Mouse (Mus musculus): ENCODE data around the gene Dcaf5. TPM values are rescaled to one million over a fixed set of nuclear protein-coding genes. Genes with fewer than 3 reads are reported as not detected.

Dcaf5 gene
- polyA plus RNA-seq, 1 experiment = 31.9 TPM

DNA sequence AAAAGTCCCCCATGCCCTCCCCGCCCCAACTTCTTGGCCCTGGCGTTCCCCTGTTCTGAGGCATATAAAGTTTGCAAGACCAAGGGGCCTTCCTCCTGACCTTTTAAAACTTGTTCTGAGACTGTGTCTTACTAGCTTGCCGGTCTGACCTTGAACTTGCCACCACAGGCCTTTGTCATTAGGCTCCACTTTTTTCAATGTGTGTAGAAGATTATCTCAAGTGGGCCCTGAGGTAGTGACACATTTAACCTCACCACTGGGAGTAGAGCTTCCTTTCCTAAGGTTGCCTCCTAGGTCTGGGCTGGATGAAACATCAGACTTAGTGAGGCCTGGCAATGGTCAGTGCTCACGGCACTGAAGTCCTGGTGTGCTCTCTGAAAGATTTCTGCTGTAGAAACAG lies 69.2 kb downstream of the Dcaf5 start:
- no peak for DNase-seq
- Histone ChIP-seq H3K27me3 (ENCODE audit: control insufficient read depth, insufficient read depth, low read length) (no peaks in the 10 kb centered on the region), H3K27ac (ENCODE audit: control insufficient read depth, insufficient read depth, low read length) (no peak overlapping the region), H3K4me1 (replicated peaks; ENCODE audit: control insufficient read depth, insufficient read depth, low read length) (peaks cover 4% of the 10 kb centered on the region; the same call in 1 of the 2 replicates), H3K36me3 (ENCODE audit: control insufficient read depth, insufficient read depth, low read length) (peaks cover 24% of the 10 kb centered on the region), H3K4me3 (ENCODE audit: control insufficient read depth, insufficient read depth, low read length) (no peak overlapping the region)
- TF ChIP-seq POLR2A (IDR thresholded peaks at IDR 0.05; ENCODE audit: control insufficient read depth, extremely low read depth, insufficient read depth, low read length, poor library complexity) (no peak), CTCF (IDR thresholded peaks at IDR 0.05; ENCODE audit: borderline replicate concordance, control insufficient read depth, extremely low read depth, insufficient read depth, low read length, poor library complexity) (no peak)
- 92% methylated on average over 4 of the region's 4 CpGs for WGBS

DNA sequence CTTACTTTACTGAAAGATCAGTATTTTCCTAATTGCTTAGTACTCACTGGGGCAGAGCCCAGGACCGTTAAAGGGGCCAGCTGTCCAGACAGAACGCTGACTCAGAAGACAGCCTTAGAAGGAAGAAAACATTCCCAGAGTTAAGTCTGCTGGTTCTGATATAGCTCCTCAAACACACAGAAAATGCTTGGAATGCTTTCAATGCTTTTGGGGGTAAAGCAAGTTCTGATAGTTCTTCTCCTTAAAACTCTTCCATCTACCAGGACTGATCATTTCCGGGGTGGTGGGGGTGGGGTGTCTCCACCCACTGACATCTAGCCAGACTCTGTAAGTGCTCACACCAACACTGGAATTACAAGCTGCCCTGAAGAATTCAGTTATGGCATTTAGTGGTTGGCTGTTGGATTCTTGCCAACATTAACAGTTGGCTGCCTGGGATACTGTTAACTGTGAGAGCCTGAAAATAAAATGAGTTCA lies 70.4 kb downstream of the Dcaf5 start:
- H3K4me1 ChIP-seq (replicated peaks; ENCODE audit: control insufficient read depth, insufficient read depth, low read length) = peaks cover 4% of the 10 kb centered on the region; the same call in 1 of the 2 replicates
- no peak overlapping the region for H3K4me3 ChIP-seq (ENCODE audit: control insufficient read depth, insufficient read depth, low read length)
- no peaks in the 10 kb centered on the region for H3K27me3 ChIP-seq (ENCODE audit: control insufficient read depth, insufficient read depth, low read length)
- H3K27ac ChIP-seq (ENCODE audit: control insufficient read depth, insufficient read depth, low read length) = no peak overlapping the region
- WGBS = 64% methylated on average over 3 of the region's 3 CpGs
- peaks cover 26% of the 10 kb centered on the region for H3K36me3 ChIP-seq (ENCODE audit: control insufficient read depth, insufficient read depth, low read length)
- no peak for TF ChIP-seq CTCF (IDR thresholded peaks at IDR 0.05; ENCODE audit: borderline replicate concordance, control insufficient read depth, extremely low read depth, insufficient read depth, low read length, poor library complexity)
- TF ChIP-seq POLR2A (IDR thresholded peaks at IDR 0.05; ENCODE audit: control insufficient read depth, extremely low read depth, insufficient read depth, low read length, poor library complexity) = no peak
- no peak for DNase-seq

- peaks cover 6% of the 10 kb centered on the region for H3K4me1 ChIP-seq (replicated peaks; ENCODE audit: control insufficient read depth, insufficient read depth, low read length)
- 97% methylated on average over 3 of the region's 3 CpGs for WGBS
- H3K27ac ChIP-seq (ENCODE audit: control insufficient read depth, insufficient read depth, low read length) = peak overlapping the region; percentile 29; the same call in 1 of the 2 replicates
- TF ChIP-seq POLR2A (IDR thresholded peaks at IDR 0.05; ENCODE audit: control insufficient read depth, extremely low read depth, insufficient read depth, low read length, poor library complexity) (no peak), CTCF (IDR thresholded peaks at IDR 0.05; ENCODE audit: borderline replicate concordance, control insufficient read depth, extremely low read depth, insufficient read depth, low read length, poor library complexity) (no peak)
- DNase-seq = no peak
- no peak overlapping the region for H3K4me3 ChIP-seq (ENCODE audit: control insufficient read depth, insufficient read depth, low read length)
- peaks cover 22% of the 10 kb centered on the region for H3K36me3 ChIP-seq (ENCODE audit: control insufficient read depth, insufficient read depth, low read length)
- H3K27me3 ChIP-seq (ENCODE audit: control insufficient read depth, insufficient read depth, low read length) = no peaks in the 10 kb centered on the region
Measured at GRCm38 (mm10) chr12:80365345-80365744, 71.1 kb downstream of the Dcaf5 start.

DNA sequence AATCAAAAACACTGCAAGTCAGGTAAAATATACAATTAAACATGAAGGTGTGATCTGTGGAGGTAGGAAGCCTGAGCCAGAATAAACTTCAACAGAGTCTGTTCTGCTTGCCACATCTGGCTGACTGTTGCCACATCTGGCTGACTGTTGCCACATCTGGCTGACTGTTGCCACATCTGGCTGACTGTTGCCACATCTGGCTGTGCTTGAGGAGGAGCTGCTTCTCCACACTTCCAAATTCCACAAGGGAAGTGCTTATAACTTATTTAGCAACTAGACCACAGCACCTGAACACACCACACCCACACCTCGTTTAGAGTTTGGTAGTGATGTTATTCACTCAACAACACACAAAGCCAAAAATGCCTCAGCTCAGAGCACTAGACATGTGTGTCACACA lies 74.7 kb downstream of the Dcaf5 start:
- Histone ChIP-seq H3K27me3 (ENCODE audit: control insufficient read depth, insufficient read depth, low read length) (no peaks in the 10 kb centered on the region), H3K27ac (ENCODE audit: control insufficient read depth, insufficient read depth, low read length) (no peak overlapping the region), H3K4me1 (replicated peaks; ENCODE audit: control insufficient read depth, insufficient read depth, low read length) (peaks cover 6% of the 10 kb centered on the region), H3K36me3 (ENCODE audit: control insufficient read depth, insufficient read depth, low read length) (peaks cover 29% of the 10 kb centered on the region), H3K4me3 (ENCODE audit: control insufficient read depth, insufficient read depth, low read length) (no peak overlapping the region)
- 50% methylated on average over 1 of the region's 1 CpGs for WGBS
- DNase-seq = no peak
- TF ChIP-seq POLR2A (IDR thresholded peaks at IDR 0.05; ENCODE audit: control insufficient read depth, extremely low read depth, insufficient read depth, low read length, poor library complexity) (no peak), CTCF (IDR thresholded peaks at IDR 0.05; ENCODE audit: borderline replicate concordance, control insufficient read depth, extremely low read depth, insufficient read depth, low read length, poor library complexity) (no peak)

GRCm38 (mm10) chr12:80360321-80360720 lies 76.1 kb downstream of the Dcaf5 start:
- DNase-seq = no peak
- H3K4me1 ChIP-seq (replicated peaks; ENCODE audit: control insufficient read depth, insufficient read depth, low read length) = peaks cover 9% of the 10 kb centered on the region
- WGBS = 43% methylated on average over 5 of the region's 5 CpGs
- H3K4me3 ChIP-seq (ENCODE audit: control insufficient read depth, insufficient read depth, low read length) = no peak overlapping the region
- TF ChIP-seq POLR2A (IDR thresholded peaks at IDR 0.05; ENCODE audit: control insufficient read depth, extremely low read depth, insufficient read depth, low read length, poor library complexity) (no peak), CTCF (IDR thresholded peaks at IDR 0.05; ENCODE audit: borderline replicate concordance, control insufficient read depth, extremely low read depth, insufficient read depth, low read length, poor library complexity) (no peak)
- H3K36me3 ChIP-seq (ENCODE audit: control insufficient read depth, insufficient read depth, low read length) = peaks cover 29% of the 10 kb centered on the region
- no peak overlapping the region for H3K27ac ChIP-seq (ENCODE audit: control insufficient read depth, insufficient read depth, low read length)
- H3K27me3 ChIP-seq (ENCODE audit: control insufficient read depth, insufficient read depth, low read length) = no peaks in the 10 kb centered on the region

DNA sequence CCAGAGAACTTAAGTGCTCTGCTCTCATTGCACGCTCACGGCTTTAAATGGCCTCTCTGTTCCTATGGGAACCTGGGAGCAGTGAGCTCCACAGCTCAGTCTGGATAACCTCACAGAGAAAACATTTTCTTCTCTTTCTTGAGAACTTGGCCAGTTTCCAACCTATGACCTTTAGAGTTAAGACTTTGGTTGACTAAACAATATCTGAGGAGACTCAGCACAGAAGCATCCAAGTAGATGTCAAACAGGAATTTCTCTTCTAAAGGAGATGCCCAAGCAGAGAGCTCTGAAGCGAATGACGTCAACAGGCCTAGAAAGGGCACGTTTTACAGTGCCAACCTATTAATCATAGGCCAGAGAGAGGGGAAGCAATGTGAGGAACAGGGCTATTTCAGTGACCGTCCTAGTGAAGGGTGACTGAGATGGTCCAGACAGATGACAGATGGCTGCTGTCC lies 91.6 kb downstream of the Dcaf5 start:
- Histone ChIP-seq H3K4me1 (replicated peaks; ENCODE audit: control insufficient read depth, insufficient read depth, low read length) (no peaks in the 10 kb centered on the region; the same call in 1 of the 2 replicates), H3K36me3 (ENCODE audit: control insufficient read depth, insufficient read depth, low read length) (peaks cover 8% of the 10 kb centered on the region), H3K27me3 (ENCODE audit: control insufficient read depth, insufficient read depth, low read length) (no peaks in the 10 kb centered on the region), H3K27ac (ENCODE audit: control insufficient read depth, insufficient read depth, low read length) (no peak overlapping the region), H3K4me3 (ENCODE audit: control insufficient read depth, insufficient read depth, low read length) (no peak overlapping the region)
- WGBS = 90% methylated on average over 6 of the region's 6 CpGs
- DNase-seq = no peak
- TF ChIP-seq CTCF (IDR thresholded peaks at IDR 0.05; ENCODE audit: borderline replicate concordance, control insufficient read depth, extremely low read depth, insufficient read depth, low read length, poor library complexity) (no peak), POLR2A (IDR thresholded peaks at IDR 0.05; ENCODE audit: control insufficient read depth, extremely low read depth, insufficient read depth, low read length, poor library complexity) (no peak)

DNA sequence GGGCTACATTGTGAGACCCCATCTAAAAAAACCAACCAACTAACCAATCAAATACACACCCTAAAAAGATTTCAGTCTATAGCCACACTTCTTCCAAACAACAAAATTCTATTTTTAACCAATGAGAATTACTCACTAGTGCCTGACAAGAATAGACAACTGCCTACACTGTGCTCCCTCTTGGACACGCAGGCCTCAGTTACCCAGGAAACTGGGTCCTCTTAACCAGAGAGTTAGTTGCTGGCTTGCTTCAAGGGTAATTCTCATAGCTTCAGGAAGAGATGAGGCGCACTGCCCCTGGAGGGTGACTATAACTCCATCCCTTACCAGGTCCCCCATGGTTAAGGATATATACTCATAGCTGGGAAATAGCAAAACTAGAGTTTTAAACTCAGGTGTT lies 95.5 kb downstream of the Dcaf5 start:
- H3K27ac ChIP-seq (ENCODE audit: control insufficient read depth, insufficient read depth, low read length) = no peak overlapping the region
- TF ChIP-seq POLR2A (IDR thresholded peaks at IDR 0.05; ENCODE audit: control insufficient read depth, extremely low read depth, insufficient read depth, low read length, poor library complexity) (no peak), CTCF (IDR thresholded peaks at IDR 0.05; ENCODE audit: borderline replicate concordance, control insufficient read depth, extremely low read depth, insufficient read depth, low read length, poor library complexity) (no peak)
- 93% methylated on average over 2 of the region's 2 CpGs for WGBS
- H3K4me1 ChIP-seq (replicated peaks; ENCODE audit: control insufficient read depth, insufficient read depth, low read length) = no peaks in the 10 kb centered on the region; the same call in 1 of the 2 replicates
- no peak overlapping the region for H3K4me3 ChIP-seq (ENCODE audit: control insufficient read depth, insufficient read depth, low read length)
- no peak for DNase-seq
- H3K27me3 ChIP-seq (ENCODE audit: control insufficient read depth, insufficient read depth, low read length) = no peaks in the 10 kb centered on the region
- H3K36me3 ChIP-seq (ENCODE audit: control insufficient read depth, insufficient read depth, low read length) = peaks cover 24% of the 10 kb centered on the region

Data from thymus, adult 2 months (tissue).